Mouse (Mus musculus) hindbrain, embryonic 12.5 days (tissue): ENCODE measurements around the gene Bsx. TPM values are rescaled to one million over a fixed set of nuclear protein-coding genes. Genes with fewer than 3 reads are reported as not detected.

Source experiments
- ATAC-seq: fragments of 200-750 bp; cut with Nextera tagmentation; 2 replicates; pipeline ENCODE4 v1.8.0; 2017; ENCODE audit warnings: moderate TSS enrichment; ENCODE audit not compliant: low FRiP score
- H3K27ac ChIP-seq: fragments of 300-500 bp; sonication (generic); 2 replicates; pipeline ENCODE4 v1.5.1; 2016; ENCODE audit warnings: mild to moderate bottlenecking
- H3K27me3 ChIP-seq: fragments of 300-500 bp; sonication (generic); 2 replicates; pipeline ENCODE4 v1.6.1; 2016; ENCODE audit warnings: mild to moderate bottlenecking
- H3K36me3 ChIP-seq: fragments of 300-500 bp; sonication (generic); 2 replicates; pipeline ENCODE4 v1.6.1; 2016; ENCODE audit warnings: mild to moderate bottlenecking
- H3K4me1 ChIP-seq: fragments of 300-500 bp; sonication (generic); 2 replicates; pipeline ENCODE4 v1.6.1; 2016
- H3K4me2 ChIP-seq: fragments of 300-500 bp; sonication (generic); replicated peaks from 2 replicates; pipeline ENCODE4 v1.6.1; 2016; ENCODE audit warnings: mild to moderate bottlenecking
- H3K4me3 ChIP-seq: fragments of 300-500 bp; sonication (generic); 2 replicates; pipeline ENCODE4 v1.5.1; 2016; ENCODE audit warnings: mild to moderate bottlenecking
- H3K9ac ChIP-seq: fragments of 300-500 bp; sonication (generic); 2 replicates; pipeline ENCODE4 v1.6.1; 2016; ENCODE audit warnings: mild to moderate bottlenecking, moderate library complexity
- H3K9me3 ChIP-seq: fragments of 300-500 bp; sonication (generic); replicated peaks from 2 replicates; pipeline ENCODE4 v1.6.1; 2016; ENCODE audit warnings: mild to moderate bottlenecking
- WGBS: fragments of 180-500 bp; shearing (Covaris S2); methylation state at CpG from one replicate; pipeline ENCODE4 v1.1.7; 2016; 5-methylcytosine and 5-hydroxymethylcytosine counted together
- polyA plus RNA-seq: library from polyadenylated mRNA; unstranded; fragments of >200 nt; fragmentation: Nextera tagmentation; extraction: Ambion mirVana; gene quantifications from 2 replicates; pipeline ENCODE4 v1.2.1, GENCODE M21; 2016

The Bsx gene
- polyA plus RNA-seq, 1 experiment from 2014 or later = not detected

DNA sequence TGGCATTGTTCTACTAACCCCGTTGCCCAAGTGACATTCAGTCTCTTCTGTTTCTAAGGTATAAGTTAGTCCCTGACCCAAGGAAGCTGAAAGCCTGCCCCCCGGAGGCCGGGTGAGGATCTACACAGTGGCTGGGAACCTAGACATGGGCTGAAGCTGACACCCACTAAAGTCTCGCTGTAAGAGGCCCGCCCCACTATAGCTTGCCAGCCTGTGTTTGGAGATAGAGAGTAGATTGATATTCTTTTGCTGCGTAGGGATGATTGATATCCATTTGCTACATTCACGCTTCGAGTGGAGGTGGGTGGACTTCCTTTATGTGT, 1.8 kb upstream of the Bsx start:
- no peak for ATAC-seq
- peak overlapping the region; percentile 37; the same call in 1 of the 2 replicates for H3K4me2 ChIP-seq
- H3K4me3 ChIP-seq = peak overlapping the region; percentile 13; the same call in 1 of the 2 replicates
- H3K4me1 ChIP-seq = peaks cover 8% of the 10 kb centered on the region; the same call in 1 of the 2 replicates
- 3% methylated on average over 8 of the region's 8 CpGs for WGBS
- H3K27ac ChIP-seq = no peak overlapping the region
- no peaks in the 10 kb centered on the region for H3K36me3 ChIP-seq
- no peak overlapping the region for H3K9ac ChIP-seq
- peaks cover 89% of the 10 kb centered on the region for H3K27me3 ChIP-seq
- H3K9me3 ChIP-seq = no peaks in the 10 kb centered on the region

- Histone ChIP-seq H3K36me3 (no peaks in the 10 kb centered on the region), H3K9me3 (no peaks in the 10 kb centered on the region), H3K27me3 (peaks cover 97% of the 10 kb centered on the region), H3K4me1 (peaks cover 13% of the 10 kb centered on the region; the same call in 1 of the 2 replicates), H3K4me3 (no peak overlapping the region), H3K9ac (no peak overlapping the region), H3K27ac (no peak overlapping the region), H3K4me2 (no peak overlapping the region)
- WGBS = 4% methylated on average over 4 of the region's 4 CpGs
- no peak for ATAC-seq
These were observed 1.0 kb downstream of the Bsx start for GRCm38 (mm10) chr9:40874961-40875360.

DNA sequence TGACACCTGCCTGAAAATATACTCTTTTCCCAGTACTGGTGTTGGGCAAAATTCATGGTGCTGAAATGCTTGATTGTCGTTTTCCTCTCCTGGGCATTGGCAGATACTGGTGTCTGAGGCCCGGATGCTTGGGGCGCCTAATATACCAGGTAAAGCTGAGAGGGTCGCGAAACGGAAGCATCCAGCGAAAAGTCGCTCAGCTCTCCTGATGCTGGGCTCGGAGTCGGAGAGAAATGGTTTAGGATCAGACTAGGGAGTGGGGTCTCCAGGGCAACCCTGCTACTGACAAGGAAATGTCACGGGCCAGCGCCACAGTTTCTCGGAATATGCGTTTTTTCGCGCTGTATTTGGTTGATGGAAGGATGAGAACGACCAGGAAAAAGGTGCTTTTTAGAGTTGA, 1.5 kb downstream of the Bsx start:
- Histone ChIP-seq H3K27me3 (peaks cover 97% of the 10 kb centered on the region), H3K4me2 (no peak overlapping the region), H3K4me3 (no peak overlapping the region), H3K9me3 (no peaks in the 10 kb centered on the region), H3K27ac (no peak overlapping the region), H3K36me3 (no peaks in the 10 kb centered on the region), H3K4me1 (peaks cover 13% of the 10 kb centered on the region; the same call in 1 of the 2 replicates), H3K9ac (no peak overlapping the region)
- WGBS = under 1% methylated on average over 17 of the region's 17 CpGs
- no peak for ATAC-seq

DNA sequence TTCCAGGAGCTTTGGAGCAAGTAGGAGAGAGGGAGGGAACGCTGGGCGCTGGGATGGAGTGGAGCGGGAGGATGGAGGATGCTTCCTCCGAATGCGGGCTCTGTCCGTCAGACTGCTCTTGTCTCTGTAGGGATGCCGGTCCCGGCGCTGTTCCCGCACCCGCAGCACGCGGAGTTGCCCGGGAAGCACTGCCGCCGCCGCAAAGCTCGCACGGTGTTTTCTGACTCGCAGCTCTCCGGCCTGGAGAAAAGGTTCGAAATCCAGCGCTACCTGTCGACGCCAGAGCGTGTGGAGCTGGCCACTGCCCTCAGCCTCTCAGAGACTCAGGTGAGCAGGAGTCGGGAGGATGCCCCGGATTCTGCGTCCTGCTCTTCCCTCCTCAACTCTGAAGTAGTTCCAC, 2.2 kb downstream of the Bsx start:
- Histone ChIP-seq H3K27ac (no peak overlapping the region), H3K36me3 (no peaks in the 10 kb centered on the region), H3K4me3 (no peak overlapping the region; the same call in 1 of the 2 replicates), H3K9ac (no peak overlapping the region), H3K4me1 (peaks cover 13% of the 10 kb centered on the region; the same call in 1 of the 2 replicates), H3K27me3 (peaks cover 99% of the 10 kb centered on the region), H3K4me2 (no peak overlapping the region), H3K9me3 (no peaks in the 10 kb centered on the region)
- under 1% methylated on average over 29 of the region's 29 CpGs for WGBS
- no peak for ATAC-seq

- H3K27ac ChIP-seq = no peak overlapping the region
- H3K9me3 ChIP-seq = no peaks in the 10 kb centered on the region
- H3K4me2 ChIP-seq = no peak overlapping the region
- WGBS = 5% methylated on average over 5 of the region's 5 CpGs
- no peak for ATAC-seq
- H3K4me3 ChIP-seq = no peak overlapping the region
- H3K9ac ChIP-seq = no peak overlapping the region
- peaks cover 11% of the 10 kb centered on the region; the same call in 1 of the 2 replicates for H3K4me1 ChIP-seq
- H3K27me3 ChIP-seq = peaks cover 99% of the 10 kb centered on the region
- no peaks in the 10 kb centered on the region for H3K36me3 ChIP-seq
These were observed 2.8 kb downstream of the Bsx start for GRCm38 (mm10) chr9:40876693-40877092.

- peak overlapping the region; percentile 5 for H3K4me3 ChIP-seq
- under 1% methylated on average over 42 of the region's 42 CpGs for WGBS
These were observed 3.4 kb downstream of the Bsx start for GRCm38 (mm10) chr9:40877146-40877880.

DNA sequence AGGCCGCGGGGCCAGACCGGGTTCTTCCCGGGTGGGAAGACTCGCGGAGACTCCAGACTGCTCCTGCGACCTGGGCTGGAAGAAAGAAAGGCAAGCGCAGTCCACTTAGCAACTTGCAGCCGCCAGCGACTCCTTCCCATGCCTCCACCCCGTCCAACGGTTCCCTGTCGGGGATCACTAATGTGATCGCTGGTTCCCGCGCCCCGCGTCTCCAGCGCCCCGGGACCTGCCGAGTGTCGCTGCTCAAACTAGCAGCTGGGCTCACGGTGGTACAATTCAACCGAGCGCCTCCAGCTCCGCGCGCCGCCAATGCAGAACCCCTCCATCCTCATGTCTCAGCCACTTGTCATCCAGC, 3.9 kb downstream of the Bsx start:
- 0 out of 2 replicates have a peak, but pooled peaks have one; percentile 48 for ATAC-seq
- Histone ChIP-seq H3K27ac (no peak overlapping the region), H3K4me2 (peak overlapping the region; percentile 31), H3K27me3 (peaks cover 98% of the 10 kb centered on the region), H3K4me1 (peaks cover 8% of the 10 kb centered on the region; the same call in 1 of the 2 replicates), H3K9me3 (no peaks in the 10 kb centered on the region), H3K4me3 (peak overlapping the region; percentile 5), H3K36me3 (no peaks in the 10 kb centered on the region), H3K9ac (no peak overlapping the region)
- 1% methylated on average over 29 of the region's 29 CpGs for WGBS

More at GRCm38 (mm10) chr9:40877146-40877880, 3.4 kb downstream of the Bsx start:
- no peaks in the 10 kb centered on the region for H3K9me3 ChIP-seq
- H3K9ac ChIP-seq = no peak overlapping the region
- H3K4me1 ChIP-seq = peaks cover 8% of the 10 kb centered on the region; the same call in 1 of the 2 replicates
- H3K36me3 ChIP-seq = no peaks in the 10 kb centered on the region
- no peak overlapping the region for H3K27ac ChIP-seq
- no peak for ATAC-seq
- peak overlapping the region; percentile 31 for H3K4me2 ChIP-seq
- H3K27me3 ChIP-seq = peaks cover 98% of the 10 kb centered on the region

GRCm38 (mm10) chr9:40878291-40878945, 4.5 kb downstream of the Bsx start:
- 3% methylated on average over 32 of the region's 32 CpGs for WGBS
- H3K9ac ChIP-seq = no peak overlapping the region
- H3K4me1 ChIP-seq = peaks cover 8% of the 10 kb centered on the region; the same call in 1 of the 2 replicates
- H3K4me3 ChIP-seq = no peak overlapping the region
- no peaks in the 10 kb centered on the region for H3K9me3 ChIP-seq
- H3K27me3 ChIP-seq = peaks cover 98% of the 10 kb centered on the region
- no peaks in the 10 kb centered on the region for H3K36me3 ChIP-seq
- ATAC-seq = no peak
- no peak overlapping the region for H3K27ac ChIP-seq
- H3K4me2 ChIP-seq = no peak overlapping the region

DNA sequence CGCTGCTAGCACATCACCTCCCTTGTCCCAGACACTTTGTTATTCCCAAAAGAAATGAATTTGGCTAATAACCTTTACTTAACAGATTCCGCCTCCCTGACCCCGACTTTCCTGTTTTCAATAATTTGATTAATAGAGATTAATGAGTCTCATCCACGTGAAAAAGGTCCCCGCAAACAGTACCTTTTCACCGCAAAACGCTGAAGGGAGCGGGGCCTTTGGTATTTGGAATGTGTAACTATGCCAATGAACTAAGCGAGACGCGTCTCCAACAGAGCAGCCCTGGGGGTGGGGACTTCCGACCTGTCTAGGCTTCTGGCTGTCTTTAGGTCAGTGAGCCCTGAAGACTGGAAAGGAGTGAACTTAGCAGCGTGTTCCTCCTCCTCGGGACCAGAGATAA, 5.1 kb downstream of the Bsx start:
- 1% methylated on average over 14 of the region's 14 CpGs for WGBS
- no peak for ATAC-seq
- H3K4me3 ChIP-seq = no peak overlapping the region

GRCm38 (mm10) chr9:40885669-40886068, 11.7 kb downstream of the Bsx start:
- no peak overlapping the region for H3K4me3 ChIP-seq
- ATAC-seq = no peak
- H3K27me3 ChIP-seq = peaks cover 66% of the 10 kb centered on the region
- no peak overlapping the region for H3K4me2 ChIP-seq
- H3K27ac ChIP-seq = no peak overlapping the region
- H3K9ac ChIP-seq = no peak overlapping the region
- H3K36me3 ChIP-seq = no peaks in the 10 kb centered on the region
- no peaks in the 10 kb centered on the region for H3K4me1 ChIP-seq
- H3K9me3 ChIP-seq = no peaks in the 10 kb centered on the region
- WGBS = 39% methylated on average over 10 of the region's 10 CpGs

More for the DNA sequence above, 5.1 kb downstream of the Bsx start:
- Histone ChIP-seq H3K27ac (no peak overlapping the region), H3K27me3 (peaks cover 97% of the 10 kb centered on the region), H3K9me3 (no peaks in the 10 kb centered on the region), H3K4me2 (no peak overlapping the region), H3K36me3 (no peaks in the 10 kb centered on the region), H3K9ac (no peak overlapping the region), H3K4me1 (peaks cover 6% of the 10 kb centered on the region; the same call in 1 of the 2 replicates)

DNA sequence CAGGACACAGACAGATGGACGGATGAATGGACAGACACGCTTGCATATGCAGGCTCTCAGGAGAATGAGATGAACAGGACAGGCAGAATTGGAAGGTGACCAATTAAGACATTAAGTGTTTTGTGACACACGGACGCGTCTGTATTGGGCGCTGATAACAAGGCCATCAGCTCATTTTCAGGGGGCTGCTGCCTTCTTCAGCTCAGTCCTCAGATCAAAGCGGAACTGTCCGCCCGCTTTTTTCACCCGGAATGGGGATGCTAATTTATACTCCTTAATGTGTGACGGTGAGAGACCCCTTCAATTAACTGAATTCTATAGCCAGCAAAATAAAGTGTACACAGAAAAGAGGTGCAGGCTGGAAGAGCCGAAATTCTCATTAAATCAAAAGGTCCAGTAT, 15.5 kb downstream of the Bsx start:
- Histone ChIP-seq H3K27me3 (peaks cover 35% of the 10 kb centered on the region), H3K27ac (no peak overlapping the region), H3K4me3 (no peak overlapping the region), H3K9me3 (no peaks in the 10 kb centered on the region), H3K36me3 (no peaks in the 10 kb centered on the region), H3K4me1 (no peaks in the 10 kb centered on the region), H3K4me2 (no peak overlapping the region), H3K9ac (no peak overlapping the region)
- no peak for ATAC-seq
- 55% methylated on average over 12 of the region's 12 CpGs for whole genome bisulfite sequencing

GRCm38 (mm10) chr9:40892456-40892855, 18.5 kb downstream of the Bsx start:
- Histone ChIP-seq H3K4me2 (no peak overlapping the region), H3K4me1 (no peaks in the 10 kb centered on the region), H3K36me3 (no peaks in the 10 kb centered on the region), H3K27me3 (peaks cover 8% of the 10 kb centered on the region; the same call in 1 of the 2 replicates), H3K4me3 (no peak overlapping the region), H3K9me3 (no peaks in the 10 kb centered on the region), H3K27ac (no peak overlapping the region), H3K9ac (no peak overlapping the region)
- 79% methylated on average over 6 of the region's 6 CpGs for WGBS
- no peak for ATAC-seq
